Mouse (Mus musculus): Measurements from ENCODE around the gene Trmo. TPM values are rescaled to one million over a fixed set of nuclear protein-coding genes. Genes with fewer than 3 reads are reported as not detected.

Gene Trmo
- total RNA-seq (2021): 1 to 10 TPM; 3.7 to 4.6 TPM

DNA sequence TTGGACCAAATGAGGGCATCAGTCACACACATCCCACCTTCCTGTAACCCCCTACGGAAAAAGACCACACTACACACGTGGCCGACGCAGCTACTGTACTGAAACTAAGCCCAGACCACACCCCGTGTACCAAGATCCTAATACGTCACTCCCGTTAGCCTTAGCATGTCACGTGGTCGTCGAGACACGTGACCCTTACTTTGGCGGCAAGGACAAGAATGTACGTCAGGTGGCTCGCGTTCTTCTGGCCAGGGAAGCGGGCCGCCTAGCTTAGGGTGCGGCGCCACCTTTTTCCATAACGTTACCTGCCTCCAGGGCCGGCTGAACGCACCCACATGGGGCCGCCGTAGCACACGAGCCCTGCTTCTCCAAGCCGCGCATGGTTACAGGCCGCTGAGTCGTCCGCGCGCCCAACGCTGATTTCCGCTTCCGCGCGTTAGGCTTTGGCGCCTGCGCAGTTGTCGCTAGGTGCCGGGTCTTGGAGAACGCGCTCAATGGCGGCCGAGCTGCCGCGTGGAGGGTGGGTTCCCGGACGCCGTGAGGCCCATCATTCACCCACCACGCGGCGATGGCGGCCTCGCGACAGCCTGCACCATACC, at the start of gene Trmo:
Gene Trmo, minus strand, starts transcription at position 425 of the 599 bp plus-strand sequence.
- DNase-seq (ENCODE audit: extremely low spot score in 1 of 2, low spot score in 2 of 2): peak; percentile 92 to 96
- intact Hi-C loops (cut with DNase I): no loop called here

DNA sequence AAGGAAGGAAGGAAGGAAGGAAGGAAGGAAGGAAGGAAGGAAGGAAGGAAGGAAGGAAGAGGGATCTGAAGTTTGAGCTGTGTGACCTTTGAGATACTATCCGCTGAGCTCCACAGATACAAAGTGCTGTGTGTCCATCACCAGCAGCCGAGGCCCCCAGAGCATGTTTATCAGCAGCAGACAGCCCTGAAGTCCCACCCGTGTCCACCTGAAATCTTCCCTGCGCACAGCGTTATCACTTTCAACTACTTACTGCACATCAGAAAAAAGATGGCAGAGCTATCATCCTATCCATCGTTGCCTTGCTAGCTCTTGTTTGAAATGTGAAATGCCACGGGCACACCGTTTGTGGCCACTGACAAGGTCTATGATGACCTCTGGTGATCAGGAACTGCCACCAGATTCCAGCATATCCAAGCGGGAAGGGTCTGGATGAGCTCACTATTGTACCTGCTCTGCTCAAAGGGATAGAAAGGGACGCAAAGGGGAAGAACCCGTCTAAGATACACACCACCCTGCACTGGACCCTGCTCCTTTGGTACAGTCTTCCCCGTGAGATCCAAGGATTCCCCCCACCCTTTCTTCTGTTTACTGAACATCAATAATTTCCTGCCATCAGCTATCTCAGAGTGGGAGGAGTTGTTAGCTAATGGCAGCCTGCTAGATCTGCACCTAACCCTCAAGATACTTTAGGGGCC, 43.3 kb upstream of the Trmo start:
- intact Hi-C loops (cut with DNase I): no loop called here
- no peak for DNase-seq (ENCODE audit: extremely low spot score in 1 of 2, low spot score in 2 of 2)

DNA sequence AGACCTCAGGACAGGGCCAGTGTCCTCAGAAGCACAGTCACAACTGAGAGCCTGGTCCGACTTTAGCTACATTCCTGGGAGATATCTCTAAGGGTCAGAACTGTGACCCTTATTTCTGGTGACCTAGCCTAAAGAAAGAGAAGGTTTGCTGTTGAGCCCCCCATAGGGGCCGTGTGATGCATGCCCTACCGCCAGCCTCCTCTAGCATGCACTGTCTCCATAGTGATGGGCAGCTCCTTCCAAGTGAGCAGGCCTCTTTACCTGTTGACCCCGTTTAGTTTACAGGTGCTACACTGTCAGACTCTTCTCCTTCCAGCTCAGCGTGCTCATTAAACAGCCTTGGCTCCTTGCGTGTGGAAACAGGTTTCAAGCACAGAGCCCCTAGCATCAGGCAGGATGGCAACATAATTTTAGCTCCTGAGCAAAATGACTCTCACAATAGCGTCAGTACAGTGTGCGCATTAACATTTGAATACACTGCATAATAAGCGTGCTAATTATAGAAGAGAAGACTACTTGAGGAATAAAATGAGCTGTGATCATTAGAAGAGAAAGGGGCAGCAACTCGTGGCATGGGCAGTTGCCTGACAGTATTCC, 39.8 kb upstream of the Trmo start:
- intact Hi-C loops (cut with DNase I): no loop called here
- peak in 1 of 2 experiments; percentile 17 for DNase-seq (ENCODE audit: extremely low spot score in 1 of 2, low spot score in 2 of 2)

DNA sequence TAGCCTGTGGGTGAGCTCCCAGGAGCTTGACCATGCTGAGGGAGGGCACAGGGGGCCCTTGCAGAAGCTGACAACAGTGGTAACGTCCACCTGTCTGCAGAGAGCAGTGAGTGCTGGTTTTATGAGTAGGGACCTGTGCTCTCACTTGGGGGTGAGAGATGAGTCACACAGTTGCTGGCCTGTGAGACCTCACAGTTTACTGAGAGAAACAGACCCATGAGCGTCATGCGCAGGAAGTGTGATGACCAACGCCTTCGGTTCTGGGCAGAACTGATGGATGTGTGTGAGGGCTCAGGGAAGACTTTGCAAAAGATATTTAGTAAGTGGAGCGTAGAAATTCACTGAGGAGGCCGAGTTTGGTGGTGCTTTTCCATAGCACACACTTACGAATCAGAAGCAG, 33.4 kb upstream of the Trmo start:
- no peak for DNase-seq (ENCODE audit: extremely low spot score in 1 of 2, low spot score in 2 of 2)
- intact Hi-C loops (cut with DNase I): no loop called here

DNA sequence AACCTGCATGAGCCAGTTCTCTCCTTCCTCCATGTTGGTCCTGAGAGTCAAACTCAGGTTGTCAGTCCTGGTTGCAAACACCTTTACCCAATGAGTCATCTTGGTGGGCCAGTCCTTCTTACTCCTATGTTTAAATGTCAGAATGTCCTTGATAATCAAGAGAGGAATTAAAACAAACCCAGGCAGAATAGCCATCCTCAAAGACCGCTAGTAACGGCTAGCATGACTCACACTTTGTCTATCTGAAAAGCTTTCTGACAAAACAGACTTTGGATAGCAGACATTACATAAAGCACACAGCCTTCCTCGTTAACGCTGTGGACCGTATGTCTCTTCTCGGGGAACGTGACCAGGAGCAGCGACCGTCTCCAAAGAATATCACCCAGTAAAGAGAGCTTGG, 29.6 kb upstream of the Trmo start:
- DNase-seq (ENCODE audit: extremely low spot score in 1 of 2, low spot score in 2 of 2): no peak
- intact Hi-C loops (cut with DNase I): no loop called here

DNA sequence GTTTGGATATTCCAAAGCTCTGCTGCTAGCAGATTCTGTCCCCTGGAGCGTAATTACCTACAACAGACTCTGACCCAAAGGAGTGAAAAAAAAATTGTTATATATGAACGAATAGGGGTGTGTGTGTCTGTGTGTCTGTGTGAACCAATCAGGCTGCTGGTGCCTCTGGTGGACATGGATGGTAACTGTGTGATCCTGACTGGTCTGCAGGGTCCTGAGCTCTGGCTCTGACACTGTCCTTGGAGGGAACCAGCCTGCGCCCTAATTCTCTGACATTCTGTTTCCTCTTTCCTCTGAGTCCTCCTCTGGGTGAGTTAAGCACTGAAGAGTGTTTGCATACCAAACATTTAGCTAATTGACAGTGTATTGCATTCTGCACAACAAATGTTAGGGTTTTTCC, 28.3 kb upstream of the Trmo start:
- intact Hi-C loops (cut with DNase I): no loop called here
- DNase-seq (ENCODE audit: extremely low spot score in 1 of 2, low spot score in 2 of 2): peak in 1 of 2 experiments; percentile 31

DNA sequence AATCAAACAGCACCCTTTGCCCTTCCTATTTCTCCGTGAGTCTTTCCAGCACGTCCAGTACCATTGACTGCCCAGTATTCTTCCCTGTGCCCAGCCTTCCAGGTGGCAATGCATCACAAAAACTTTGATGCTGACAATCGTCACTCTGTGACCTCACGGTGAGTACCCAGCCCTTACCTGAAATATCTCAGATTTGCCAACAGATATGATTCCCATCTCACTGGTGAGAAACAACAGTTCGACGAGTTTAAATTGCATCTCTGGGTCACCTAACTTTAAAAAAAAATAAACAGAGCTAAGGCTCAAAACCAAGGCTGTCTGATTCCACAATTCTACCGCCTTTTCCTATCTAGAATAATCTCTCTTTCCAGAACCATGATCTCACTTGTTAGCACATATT, 24.2 kb upstream of the Trmo start, which contains the start of gene Hemgn:
Gene Hemgn, minus strand, starts transcription at position 101 of the 400 bp plus-strand sequence.
- no peak for DNase-seq (ENCODE audit: extremely low spot score in 1 of 2, low spot score in 2 of 2)
- intact Hi-C loops (cut with DNase I): no loop called here

DNA sequence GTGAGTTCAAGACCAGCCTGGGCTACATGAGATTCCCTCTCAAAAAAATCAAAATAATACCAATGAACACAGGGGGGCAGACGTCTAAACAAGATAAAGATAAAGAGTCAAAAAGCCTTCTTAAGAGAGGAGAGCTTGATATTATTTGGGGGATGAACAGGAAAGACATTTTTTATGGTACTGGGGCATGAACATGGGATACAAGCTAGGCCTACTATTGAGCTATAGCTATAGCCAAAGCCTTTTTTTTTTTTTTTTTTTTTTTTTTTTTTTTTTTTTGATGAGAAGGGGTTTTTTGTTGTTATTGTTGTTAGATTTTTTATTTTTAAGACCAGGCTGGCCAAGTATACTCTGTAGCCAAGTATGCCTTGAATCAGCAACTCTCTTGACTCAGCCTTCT, 22.9 kb upstream of the Trmo start:
- intact Hi-C loops (cut with DNase I): no loop called here
- DNase-seq (ENCODE audit: extremely low spot score in 1 of 2, low spot score in 2 of 2): no peak

DNA sequence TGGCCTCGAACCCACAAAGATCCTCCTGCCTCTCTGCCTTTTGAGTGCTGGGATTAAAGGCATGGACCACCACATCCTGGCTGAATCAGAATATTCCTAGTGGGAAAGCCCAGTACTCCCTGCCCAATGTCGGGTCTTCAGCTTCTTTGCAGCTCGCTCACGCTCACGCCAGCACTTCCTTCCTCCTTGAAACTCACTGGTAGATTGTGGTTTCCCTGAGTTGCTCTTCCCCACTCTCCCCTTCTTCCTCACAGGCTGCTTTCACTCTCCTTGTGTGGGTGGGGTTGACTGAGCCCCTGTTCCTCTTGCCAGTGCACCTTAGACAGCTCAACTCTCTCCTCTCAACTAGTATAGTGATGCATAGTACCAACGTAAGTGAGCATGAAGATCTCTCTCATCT, 22.3 kb upstream of the Trmo start:
- intact Hi-C loops (cut with DNase I): no loop called here
- no peak for DNase-seq (ENCODE audit: extremely low spot score in 1 of 2, low spot score in 2 of 2)

DNA sequence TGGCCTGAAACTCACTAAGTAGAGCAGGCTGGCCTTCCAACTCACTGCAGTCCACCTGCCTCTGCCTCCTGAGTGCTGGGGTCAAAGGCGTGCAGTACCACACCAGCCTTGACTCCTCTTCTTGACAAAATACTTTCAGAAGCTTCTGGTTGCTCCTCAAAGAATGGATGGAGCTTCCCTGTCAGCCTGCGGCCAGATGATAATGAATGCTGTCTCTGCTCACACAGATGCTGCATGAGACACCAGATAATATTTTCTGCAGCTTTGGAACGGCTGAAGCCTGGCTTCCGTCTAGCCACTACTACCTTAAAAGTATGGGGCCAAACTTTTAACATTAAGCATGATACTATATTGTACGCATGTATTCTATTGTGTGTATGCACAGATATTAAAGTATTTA, 21.4 kb upstream of the Trmo start:
- DNase-seq (ENCODE audit: extremely low spot score in 1 of 2, low spot score in 2 of 2): no peak
- intact Hi-C loops (cut with DNase I): no loop called here

DNA sequence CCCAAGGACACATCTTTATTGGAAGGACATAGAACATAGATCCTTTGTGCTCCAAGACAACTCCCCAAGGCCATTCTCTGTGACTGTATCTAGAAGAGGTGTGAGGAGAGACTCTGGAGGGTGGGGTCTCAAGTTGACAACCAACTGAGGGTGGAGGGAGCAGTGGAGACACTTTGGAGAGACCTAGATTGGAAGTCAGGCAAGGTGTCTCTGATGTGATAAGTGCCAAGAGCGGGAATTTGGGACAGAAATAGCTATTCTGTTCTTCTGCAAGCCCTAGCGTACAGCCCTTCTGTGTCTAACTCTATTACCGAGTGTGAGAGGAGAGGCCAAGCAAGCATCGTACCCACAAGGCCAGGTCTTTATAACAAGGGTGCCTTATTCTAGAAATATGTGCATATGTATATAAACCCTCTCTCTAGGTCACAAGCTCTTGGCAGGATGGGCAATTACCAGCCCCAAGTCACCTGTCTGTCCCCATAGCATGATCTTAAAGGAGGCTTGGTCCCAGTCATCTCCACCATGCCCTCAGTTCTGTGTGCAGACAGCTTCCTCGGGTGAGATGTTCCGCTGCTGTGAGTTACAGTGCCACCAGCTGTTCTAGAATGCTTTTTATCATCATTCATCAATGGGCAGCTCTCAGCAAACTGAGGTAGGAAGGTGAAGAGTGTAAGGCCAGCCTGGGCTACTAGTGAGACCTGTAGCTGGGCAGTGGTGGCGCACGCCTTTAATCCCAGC, 17.9 kb upstream of the Trmo start:
- intact Hi-C loops (cut with DNase I): no loop called here

DNA sequence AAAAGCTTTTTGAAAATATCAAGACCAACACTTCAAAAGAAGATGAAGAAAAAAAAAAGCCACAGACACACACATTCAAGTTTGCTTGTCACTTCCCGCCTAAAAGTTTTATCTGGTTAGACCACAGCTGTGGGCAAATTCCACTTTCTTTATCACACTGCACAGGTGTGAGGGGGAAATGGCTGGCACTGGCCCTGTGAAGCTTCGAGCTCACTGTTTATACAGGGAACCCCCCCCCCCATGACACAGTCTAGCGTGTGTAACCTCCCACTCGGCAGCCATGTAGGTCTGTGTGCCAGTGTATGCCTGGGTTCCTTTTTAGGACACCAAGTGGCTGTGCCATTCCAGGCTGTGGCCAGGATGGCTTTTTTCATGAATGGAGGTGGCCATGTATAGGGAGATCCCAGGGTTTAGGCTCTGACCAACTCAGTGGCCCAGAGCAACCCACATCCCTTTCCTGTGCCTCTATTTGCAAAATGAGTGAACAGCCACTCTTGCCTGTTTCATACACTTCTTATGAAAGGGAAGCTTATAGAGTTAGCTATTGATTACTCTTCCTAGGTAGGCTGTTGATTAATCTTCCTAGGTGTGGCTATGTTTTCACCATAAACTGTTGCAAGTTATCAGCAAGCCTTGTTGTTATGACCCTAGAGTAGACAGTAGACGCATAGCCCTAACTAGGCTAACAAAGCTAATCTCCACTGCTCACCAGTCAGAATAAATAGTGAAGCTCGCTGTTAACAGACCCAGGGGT, 15.0 kb upstream of the Trmo start:
- intact Hi-C loops (cut with DNase I): no loop called here
- DNase-seq (ENCODE audit: extremely low spot score in 1 of 2, low spot score in 2 of 2): no peak

More for the DNA sequence above, 17.9 kb upstream of the Trmo start:
- DNase-seq (ENCODE audit: extremely low spot score in 1 of 2, low spot score in 2 of 2): no peak

DNA sequence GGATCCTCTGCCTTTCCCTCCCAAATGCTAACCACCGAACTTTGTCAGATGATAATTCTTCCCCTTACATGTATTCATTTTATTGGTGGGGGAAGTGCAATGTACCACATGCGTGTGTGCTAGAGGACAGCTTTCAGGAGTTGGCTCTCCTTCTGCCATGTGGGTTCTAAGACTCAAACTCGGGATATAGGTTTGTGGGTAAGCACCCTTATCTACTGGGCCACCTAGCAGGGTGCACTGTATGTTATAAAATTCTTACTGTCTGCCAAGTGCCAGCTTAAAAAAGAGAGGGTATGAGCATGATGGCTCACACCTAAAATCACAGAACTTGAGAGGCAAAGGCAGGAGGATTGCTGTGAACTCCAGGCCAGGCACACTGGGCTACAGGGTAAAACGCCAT, 9.6 kb upstream of the Trmo start:
- DNase-seq (ENCODE audit: extremely low spot score in 1 of 2, low spot score in 2 of 2): no peak
- intact Hi-C loops (cut with DNase I): no loop called here

DNA sequence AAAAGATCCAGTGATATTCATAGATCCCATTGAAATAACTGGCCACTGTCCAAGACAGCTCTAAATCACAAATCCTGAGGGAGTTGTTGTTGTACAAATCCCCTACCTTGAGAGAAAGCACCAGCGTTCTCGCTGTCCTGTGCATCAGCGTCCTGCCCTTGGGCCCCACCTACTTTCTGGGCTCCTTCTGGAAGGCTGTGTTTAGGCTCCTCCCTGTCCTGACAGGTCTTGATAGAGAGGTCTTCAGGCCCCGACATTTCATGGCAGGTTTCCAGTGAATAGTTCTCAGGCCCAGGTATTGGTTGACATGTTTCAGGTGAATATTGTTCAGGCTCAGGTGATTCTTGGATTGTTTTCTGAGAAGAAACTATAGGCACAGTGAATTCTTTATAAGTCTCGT, 6.5 kb upstream of the Trmo start:
- intact Hi-C loops (cut with DNase I): no loop called here
- DNase-seq (ENCODE audit: extremely low spot score in 1 of 2, low spot score in 2 of 2): no peak

DNA sequence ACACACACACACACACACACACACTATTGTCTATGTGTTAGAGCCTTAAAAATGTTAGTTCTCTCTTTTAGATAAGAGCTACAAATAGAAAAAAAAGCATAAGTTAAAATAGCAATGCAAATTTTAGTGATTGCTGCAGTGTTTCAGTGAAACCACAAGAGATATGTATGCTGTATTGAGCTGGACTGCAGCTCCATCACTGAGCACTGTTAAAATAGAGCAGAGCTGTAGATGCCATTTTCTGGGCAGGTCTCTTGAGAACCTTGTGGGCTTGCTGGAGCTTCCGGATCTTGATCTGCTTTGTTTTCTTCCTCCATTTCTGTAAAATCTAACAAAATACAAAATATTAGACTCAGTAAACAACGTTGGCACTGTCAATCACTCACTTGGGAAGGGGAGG, 5.2 kb upstream of the Trmo start:
- no peak for DNase-seq (ENCODE audit: extremely low spot score in 1 of 2, low spot score in 2 of 2)
- intact Hi-C loops (cut with DNase I): loop anchor here (5.0 kb wide), 1 partner anchor 58 kb away; the partner anchor contains the start of gene Anp32b

DNA sequence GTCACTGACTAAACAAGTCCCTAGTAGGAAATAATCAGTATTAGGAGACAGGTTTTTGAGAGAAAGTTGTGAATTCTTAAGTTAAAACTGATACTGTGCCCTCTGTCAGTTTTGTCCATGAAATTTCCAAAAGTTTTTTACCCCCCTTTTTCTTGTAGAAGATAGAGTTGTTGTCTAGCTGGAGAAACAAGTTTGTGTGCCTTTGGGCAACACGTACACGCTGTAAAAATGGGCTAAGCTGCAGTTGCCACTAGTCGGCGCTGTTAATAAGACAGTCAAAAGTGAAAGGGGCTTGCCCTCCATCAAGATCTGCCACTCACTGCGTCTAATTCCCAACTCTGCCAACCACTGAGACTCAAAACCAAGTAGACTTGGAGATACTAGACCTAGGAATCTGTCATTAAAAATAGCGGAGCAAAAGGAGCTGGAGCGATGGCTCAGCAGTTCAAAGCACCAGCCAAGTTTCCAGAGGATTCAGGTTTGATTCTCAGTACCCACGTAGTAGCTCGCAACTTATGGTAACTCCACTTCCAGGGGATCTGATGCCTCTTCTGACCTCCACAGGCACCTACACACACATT, 1.2 kb upstream of the Trmo start:
- intact Hi-C loops (cut with DNase I): loop anchor here (5.0 kb wide), 1 partner anchor 62 kb away; the partner anchor contains the start of gene Anp32b
- peak; percentile 74 to 82 for DNase-seq (ENCODE audit: extremely low spot score in 1 of 2, low spot score in 2 of 2)

DNA sequence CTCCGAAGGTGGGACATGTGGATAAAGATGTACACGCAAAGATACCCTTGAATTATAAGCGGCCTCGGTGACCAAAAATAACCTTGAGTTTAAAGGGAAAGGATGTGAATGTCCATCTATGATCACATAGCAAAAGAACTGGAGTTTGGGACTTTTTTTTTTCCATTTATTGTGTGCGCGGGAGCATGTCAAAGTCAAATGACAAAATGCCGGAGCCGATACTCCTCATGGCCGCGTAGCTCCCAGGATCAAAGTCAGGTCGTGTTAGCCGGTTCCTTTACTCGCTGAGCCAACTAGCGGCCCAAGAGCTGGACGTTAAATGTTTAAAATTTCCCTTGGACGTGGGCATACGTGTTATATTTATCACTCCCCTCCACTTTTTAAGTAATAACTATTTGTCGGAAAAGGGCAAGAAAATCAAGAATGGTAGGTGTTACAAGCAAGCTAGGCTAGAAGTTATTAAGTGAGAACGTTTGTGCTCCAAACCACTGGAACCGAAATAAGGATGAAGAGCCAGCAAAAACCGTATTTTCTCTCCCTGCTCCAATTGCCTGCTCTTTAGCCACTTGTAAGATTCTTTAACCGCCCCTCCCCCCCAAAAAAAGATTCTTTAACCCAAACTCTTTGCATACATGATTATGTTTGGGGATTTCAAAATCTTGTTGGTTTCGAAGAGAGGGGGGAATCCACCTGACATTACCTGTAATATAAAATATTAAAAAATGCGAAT, 540 bp upstream of the Trmo start:
- peak in 1 of 2 experiments; percentile 32 for DNase-seq (ENCODE audit: extremely low spot score in 1 of 2, low spot score in 2 of 2)
- intact Hi-C loops (cut with DNase I): loop anchor here (5.0 kb wide), 1 partner anchor 63 kb away; the partner anchor contains the start of gene Anp32b

DNA sequence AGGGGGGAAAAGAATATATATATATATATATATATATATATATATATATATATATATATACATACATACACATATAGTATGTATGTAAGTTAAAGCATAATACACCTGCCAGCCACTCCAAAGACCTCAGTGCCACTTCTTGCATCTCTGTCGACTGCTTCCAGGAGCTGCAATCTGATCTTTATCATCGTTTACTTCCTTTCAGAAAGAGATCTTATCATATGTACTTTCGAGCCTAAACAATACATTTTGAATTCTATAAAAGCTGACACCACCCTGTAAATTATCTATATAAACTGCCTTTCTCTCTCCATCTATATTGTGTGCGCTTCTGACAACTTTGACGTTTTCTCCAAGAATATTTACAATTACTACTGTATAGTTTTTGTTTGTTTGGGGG, 681 bp downstream of the Trmo start:
- no peak for DNase-seq (ENCODE audit: extremely low spot score in 1 of 2, low spot score in 2 of 2)
- intact Hi-C loops (cut with DNase I): no loop called here

Measured in left cerebral cortex, postnatal 10 days (tissue).